Mouse (Mus musculus): ENCODE data around the gene Cdc42ep5.

The Cdc42ep5 gene

GRCm38 (mm10) chr7:4124856-4125255, 39.8 kb downstream of the Cdc42ep5 start:
- DNase-seq, result no peak

- no peak for DNase-seq
Observed at GRCm38 (mm10) chr7:4124315-4124759, 40.3 kb downstream of the Cdc42ep5 start.

GRCm38 (mm10) chr7:4123732-4124131, 40.9 kb downstream of the Cdc42ep5 start:
- no peak for DNase-seq

- no peak for DNase-seq
Observed at GRCm38 (mm10) chr7:4122783-4123182, 41.9 kb downstream of the Cdc42ep5 start.

GRCm38 (mm10) chr7:4122076-4122768, 42.4 kb downstream of the Cdc42ep5 start:
- DNase-seq, result no peak

- DNase-seq, result no peak
Observed at GRCm38 (mm10) chr7:4119976-4120921, 44.4 kb downstream of the Cdc42ep5 start.

- DNase-seq, result no peak
Observed at GRCm38 (mm10) chr7:4119344-4119902, 45.2 kb downstream of the Cdc42ep5 start, which contains the start of gene Ttyh1. Ttyh1 (plus strand) TSS chr7:4119408.

GRCm38 (mm10) chr7:4117050-4117814, 47.4 kb downstream of the Cdc42ep5 start:
- no peak for DNase-seq

- DNase-seq, result no peak
Observed at GRCm38 (mm10) chr7:4111766-4112165, 52.9 kb downstream of the Cdc42ep5 start.

GRCm38 (mm10) chr7:4103411-4103810, 61.2 kb downstream of the Cdc42ep5 start:
- no peak for DNase-seq
